Mouse (Mus musculus): ENCODE measurements around the gene Cdr1. TPM values are rescaled to one million over a fixed set of nuclear protein-coding genes. Genes with fewer than 3 reads are reported as not detected.

Gene Cdr1
- polyA plus RNA-seq, 1 experiment from 2014 or later = not detected

Small RNA genes within 50 kb of the gene (microRNA-seq; reads per million reads assigned to microRNA genes)
- gene Gm24396 = not detected
